Mouse (Mus musculus) thymus, postnatal 25 days (tissue): ENCODE data around the gene Tenm4.

Source experiments
- DNase-seq: peaks from one replicate; pipeline ENCODE4 v3.0.0; 2022

Tenm4 gene

DNA sequence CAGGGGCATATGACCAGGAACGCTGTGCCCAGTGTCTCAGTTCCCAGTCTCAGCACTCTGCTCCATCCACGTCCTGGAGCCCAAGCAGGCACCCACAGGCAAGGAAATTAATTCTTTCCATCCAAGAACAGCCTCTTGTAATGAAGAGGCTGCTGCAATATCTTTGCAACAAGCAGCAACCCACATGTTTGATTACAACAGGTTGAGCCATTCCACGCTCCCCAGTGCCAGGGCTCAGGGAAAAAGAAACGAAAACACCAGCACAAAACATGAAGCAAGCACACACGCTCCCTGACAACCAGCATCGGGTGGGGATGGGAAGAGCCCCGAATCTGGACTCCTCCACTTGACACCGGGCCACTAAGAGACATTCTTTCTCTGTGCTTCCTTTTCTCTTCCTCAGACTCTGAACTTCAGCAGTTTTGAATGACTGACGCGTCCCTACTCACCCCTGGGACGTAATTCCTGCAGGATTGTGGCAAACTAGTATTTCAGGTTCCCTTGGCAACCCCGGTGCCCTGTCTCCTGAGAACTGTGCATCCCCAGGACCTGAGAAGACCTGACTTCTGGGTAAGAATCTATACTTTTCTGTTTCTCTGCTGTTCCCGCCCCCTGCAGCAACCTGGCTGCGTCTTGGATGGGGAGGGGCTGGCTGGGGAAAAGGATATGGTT is at the start of gene Tenm4:
Gene Tenm4 (plus strand): TSS at position 323 of the 672 bp plus-strand sequence.
- DNase-seq: no peak

DNA sequence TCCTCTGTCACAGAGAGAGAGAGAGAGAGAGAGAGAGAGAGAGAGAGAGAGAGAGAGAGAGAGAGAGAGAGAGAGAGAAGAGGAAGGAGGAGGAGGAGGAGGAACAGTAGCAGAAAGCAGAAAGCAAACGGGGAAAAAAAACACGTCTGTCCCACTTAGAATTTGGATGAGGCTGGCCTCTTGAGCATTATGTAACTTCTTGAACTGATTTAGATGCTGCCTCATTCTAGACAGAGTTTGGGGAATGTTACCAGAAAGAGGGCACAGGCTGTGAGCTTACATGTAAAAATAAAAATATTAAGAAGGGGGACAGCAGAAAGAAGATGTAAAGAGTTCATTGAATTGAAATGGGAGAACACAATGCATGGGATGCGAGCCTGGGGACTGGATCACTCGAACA is 40.3 kb upstream of the Tenm4 start:
- DNase-seq: no peak

DNA sequence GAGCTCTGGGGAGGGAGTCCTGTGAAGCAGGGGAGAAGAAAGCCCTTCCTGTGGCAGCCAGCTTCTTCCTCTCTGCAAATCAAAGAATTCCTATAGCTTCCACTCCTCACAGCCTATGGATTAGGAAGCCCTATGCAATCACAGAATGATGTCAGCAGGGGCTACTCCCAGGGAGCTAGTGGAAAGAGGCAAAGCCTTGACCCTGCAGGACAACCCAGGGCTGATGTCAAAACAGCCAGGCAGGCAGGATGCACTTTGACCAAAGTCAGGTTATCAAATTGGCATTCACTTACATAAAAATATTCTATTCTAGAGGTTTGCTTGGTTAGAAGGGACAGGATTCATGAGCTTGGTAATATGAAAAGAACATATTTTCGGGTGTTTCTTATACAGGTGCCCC is 39.9 kb upstream of the Tenm4 start:
- no peak for DNase-seq

DNA sequence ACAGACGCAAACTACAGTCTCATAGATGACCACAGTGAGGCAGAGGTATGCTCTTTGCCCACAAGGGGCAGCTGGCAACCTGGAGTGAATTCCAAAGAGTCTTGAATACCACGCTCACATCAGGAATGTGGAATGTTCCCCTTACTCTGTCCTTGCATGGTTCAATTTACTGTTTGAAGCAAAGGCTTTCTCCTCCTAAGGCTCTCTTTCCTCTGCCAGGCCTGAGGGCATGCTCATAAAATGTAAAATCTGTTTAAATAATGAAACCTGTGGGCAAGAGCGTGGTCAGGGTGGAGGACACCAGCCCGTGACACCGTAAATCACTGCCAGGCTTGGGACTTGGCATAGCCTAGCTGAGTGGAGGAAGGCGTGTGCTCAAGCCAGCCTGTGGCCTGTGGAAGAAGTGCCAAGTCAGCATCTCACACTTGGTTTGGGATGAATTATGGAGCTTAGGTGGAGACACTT is 34.5 kb upstream of the Tenm4 start:
- no peak for DNase-seq

DNA sequence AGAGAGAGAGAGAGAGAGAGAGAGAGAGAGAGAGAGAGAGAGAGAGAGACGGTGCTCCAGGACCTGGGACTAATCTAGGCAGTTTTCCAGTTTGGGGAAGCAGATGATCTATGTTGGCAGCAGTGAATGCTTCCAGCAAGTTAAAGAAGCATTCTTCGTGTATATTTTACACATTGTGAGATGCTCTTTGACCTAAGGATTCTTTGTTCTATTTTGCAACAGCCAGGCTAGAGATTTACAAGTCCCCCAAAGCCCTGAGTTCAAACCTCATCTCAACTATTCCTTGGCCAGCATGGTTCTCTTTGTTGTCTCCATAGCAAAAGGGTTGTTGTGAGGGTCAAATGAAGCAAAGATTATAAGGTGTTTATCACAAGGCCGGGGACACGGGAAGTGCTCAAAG is 29.2 kb upstream of the Tenm4 start:
- no peak for DNase-seq

DNA sequence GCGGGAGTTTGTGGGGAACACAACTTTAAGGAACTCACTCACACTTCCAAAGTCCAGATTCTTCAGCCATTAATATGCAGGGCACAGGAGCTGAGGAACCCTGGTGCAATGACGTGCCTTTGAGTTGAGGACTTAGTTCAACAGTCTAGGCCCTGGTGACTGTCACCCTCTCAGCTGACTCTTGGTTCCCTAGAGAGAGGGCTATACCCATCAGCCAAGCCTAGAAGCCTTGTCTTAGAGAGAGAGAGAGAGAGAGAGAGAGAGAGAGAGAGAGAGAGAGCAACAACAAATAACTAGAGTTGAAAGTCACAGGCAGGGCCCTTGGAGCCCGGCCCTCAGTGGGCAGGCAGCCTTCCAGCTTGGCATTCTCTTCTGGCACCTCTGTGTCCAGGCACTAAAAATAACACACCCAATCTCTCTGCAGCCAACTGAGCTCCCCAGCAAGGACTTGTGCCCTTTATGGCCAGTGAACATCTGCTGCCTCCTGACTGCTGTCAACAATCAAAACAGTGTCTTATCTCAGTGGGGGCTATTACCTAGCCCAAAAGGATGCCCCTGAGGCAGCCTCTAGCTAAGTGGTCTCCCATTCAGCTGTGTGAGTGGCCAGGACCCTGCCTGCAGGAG is 28.0 kb upstream of the Tenm4 start:
- DNase-seq: no peak

DNA sequence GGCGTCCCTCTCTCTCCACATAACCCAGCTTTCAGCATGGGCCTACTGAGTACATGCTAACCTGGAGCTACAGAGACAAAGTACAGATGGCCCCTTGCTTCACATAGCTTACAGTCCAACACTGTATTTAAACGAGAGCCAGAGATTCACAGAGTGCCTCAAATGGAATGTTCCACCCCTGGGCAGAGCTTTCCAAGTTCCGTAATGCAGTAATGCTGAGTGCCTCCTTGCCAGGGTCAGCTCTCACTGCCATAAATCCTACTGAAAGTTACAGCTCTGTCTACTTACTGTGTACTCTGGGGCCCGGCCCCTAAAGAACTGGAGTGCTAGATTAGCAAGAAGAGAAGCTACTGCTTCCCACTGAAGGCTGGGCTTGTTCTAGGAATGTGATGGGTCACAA is 23.6 kb upstream of the Tenm4 start:
- no peak for DNase-seq

DNA sequence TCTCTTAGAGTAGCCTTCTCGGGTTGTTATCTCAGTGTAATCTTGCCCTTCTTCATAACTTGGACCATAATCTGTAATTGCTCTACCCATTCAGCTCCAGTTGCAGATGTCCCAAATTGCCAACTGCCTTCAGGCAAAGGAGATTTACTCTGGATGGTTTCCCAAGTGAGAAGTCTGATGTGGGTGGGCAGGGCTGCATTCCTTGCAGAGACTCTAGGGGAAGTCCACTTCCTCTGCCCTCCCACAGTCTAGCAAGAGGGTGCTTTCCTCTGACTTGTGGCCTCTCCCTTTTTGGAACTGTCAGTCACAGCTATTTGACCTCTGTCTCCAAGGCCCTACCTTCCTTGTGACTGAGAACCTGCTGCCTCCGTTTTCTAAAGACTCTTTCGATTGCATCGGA is 22.9 kb upstream of the Tenm4 start:
- no peak for DNase-seq

DNA sequence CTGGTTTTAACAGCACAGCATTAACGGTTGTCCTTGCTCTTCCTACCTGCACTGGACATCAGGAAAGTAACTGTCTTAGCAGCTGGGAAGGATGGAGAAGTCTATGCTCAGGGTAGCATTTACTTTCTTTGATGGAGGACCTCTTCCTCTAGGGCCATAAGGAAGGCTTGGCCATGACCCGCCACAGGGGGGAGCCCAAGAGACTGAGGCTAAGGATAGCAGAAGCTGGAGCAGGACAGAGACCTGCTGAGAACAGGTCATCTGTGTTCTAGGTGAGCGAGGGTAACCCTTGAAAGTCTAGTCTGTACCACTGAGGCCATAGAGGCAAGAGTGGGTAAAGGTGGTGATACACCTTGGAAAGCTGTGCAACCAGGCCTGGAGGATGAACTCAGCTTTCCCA is 19.8 kb upstream of the Tenm4 start:
- DNase-seq: peak; percentile 48

DNA sequence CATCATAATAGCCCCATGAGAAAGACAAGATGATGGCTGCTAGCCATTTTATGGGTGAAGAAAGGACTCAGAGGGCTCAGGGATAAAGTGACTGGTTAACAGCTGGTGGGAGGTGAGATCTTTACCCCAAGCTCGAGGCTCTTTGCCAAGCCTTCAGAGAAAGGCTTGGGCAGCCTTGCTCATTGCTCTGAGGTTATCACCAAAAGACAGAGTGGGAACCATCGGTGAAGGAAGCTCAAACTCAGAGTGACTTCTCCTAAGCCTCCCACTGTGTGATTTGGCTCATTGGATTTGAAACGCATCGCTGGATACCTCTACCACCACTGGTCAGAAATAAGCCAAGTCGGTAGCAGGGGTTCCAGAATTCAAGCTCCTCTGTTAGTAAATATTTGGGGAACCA is 19.1 kb upstream of the Tenm4 start:
- DNase-seq: no peak

DNA sequence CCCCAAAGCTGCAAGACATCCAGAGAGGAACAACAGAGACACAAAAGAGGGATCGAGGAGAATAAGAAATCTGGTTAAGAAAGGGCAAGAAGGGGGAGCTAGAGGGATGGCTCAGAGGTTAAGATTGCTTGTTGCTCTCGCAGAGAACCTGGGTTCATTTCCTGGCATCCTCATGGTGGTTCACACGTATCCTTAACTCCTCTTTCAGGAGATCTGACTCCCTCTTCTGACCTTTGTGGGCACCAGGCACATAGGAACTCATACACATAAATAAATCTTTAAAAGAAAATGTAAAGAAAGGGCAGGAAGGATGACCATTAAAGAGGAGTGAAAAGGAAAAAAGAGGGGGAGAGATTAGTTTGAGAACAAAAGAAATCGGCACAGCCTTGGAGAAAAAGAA is 18.6 kb upstream of the Tenm4 start:
- DNase-seq: no peak

DNA sequence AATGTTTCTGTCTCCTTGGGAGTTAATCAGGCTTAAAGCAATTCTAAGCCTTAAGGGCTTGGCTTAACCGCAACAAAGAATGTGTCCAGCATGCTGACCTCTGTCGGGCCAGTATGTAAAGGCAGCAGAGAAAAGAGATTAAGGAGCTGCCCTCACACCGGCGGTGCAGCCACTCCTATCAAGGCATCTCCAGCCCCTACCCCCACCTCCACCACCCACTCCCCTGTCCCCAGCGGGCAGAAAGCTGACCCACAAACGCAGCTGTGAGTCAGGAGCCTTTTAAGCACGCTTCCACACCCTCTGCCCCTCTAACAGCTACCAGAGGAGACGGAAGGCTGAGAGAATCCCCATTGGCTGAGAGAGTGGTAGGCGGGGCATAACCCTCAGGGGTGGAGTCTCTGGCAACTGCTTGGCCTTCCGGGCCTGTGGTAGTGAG is 18.1 kb upstream of the Tenm4 start:
- peak; percentile 40 for DNase-seq

DNA sequence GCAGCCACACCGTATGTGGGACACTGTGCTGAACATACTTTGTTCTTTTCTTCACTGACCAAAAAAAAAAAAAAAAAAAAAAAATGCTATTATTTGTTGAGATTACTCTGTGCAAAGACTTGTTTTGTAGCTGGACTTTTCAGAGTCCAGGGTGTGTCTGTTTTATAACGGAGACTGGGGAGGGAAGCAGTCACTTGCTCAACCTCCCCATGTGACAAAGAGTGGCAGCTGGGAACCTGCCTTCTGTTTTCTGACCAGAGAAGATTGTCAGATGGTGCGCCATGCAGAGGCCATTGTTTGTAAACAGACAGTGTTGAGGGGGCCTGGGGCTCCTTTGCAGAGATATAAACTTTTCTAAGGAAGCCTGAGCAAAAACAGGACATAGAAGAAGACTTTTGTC is 17.0 kb upstream of the Tenm4 start:
- DNase-seq: no peak

DNA sequence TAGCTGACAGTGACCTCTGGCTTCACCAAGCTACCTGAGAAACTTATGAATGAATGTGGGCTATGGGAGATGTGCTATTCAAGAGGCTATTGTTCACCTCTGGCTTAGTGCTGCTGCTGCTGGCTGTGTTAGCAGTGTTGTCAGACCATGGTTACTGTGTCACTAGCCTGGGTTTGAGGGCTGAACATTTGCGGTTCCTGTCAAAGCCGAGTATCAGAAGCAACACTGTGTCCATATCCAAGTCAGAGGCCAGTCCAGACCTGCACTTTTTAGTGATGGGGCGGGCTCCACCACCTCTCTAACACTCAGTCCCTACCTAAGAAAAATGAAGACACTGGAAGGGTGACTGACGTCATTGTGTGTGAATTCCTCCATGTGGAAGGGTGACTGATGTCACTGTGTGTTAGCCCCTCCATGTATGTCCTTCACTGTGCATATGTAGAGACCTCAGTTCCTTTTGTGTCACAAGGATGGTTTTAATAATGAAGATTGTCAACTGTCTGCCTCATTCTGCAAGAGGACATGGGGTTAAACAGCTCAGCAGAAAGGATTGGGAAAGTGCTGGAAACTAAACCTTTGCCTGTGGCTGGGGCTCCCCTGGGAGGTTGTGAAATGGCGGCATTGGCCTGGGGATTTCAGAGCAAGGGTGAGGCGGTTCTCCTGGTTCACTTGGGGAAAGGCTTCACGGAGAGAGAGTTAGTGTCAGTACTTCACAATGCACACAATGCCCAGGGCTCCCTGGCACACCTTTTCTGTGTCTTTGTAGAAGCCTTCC is 14.4 kb upstream of the Tenm4 start:
- DNase-seq: no peak

DNA sequence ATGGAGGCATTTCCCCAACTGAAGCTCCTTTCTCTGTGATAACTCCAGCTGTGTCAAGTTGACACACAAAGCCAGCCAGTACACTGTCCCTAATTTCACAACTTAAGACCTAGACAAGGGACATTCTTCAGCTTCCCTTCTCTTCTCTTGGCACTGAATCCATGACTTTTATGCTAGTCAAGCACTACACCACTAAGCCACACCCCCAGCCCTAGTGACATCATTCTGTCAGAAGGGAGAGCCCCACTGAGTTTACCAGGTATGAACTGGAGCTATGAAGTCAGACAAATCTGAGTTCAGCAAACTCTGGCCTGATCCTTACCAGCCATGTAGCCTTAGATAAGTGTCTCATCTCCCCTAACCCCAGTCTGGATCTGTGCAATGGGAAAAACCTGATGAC is 6.9 kb upstream of the Tenm4 start:
- DNase-seq: no peak

DNA sequence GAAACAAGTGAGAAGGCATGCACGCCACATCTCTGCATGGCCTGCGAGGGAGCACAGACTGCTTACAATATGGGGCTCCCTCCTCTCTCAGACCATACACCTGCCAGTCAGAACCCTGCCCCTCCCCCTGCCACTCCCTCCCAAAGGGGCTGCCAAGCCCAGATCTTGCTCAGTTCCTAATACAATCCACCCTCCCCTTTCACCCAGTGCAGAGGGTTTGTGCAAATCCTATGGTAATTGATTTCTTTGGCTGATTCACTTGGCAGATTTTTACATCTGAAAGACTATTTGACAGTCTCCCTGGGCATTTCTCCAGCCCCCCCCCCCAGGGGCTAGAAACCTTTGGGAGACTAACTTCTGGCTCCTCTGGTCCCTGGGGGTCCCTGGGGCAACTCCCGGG is 2.1 kb upstream of the Tenm4 start:
- DNase-seq: no peak

DNA sequence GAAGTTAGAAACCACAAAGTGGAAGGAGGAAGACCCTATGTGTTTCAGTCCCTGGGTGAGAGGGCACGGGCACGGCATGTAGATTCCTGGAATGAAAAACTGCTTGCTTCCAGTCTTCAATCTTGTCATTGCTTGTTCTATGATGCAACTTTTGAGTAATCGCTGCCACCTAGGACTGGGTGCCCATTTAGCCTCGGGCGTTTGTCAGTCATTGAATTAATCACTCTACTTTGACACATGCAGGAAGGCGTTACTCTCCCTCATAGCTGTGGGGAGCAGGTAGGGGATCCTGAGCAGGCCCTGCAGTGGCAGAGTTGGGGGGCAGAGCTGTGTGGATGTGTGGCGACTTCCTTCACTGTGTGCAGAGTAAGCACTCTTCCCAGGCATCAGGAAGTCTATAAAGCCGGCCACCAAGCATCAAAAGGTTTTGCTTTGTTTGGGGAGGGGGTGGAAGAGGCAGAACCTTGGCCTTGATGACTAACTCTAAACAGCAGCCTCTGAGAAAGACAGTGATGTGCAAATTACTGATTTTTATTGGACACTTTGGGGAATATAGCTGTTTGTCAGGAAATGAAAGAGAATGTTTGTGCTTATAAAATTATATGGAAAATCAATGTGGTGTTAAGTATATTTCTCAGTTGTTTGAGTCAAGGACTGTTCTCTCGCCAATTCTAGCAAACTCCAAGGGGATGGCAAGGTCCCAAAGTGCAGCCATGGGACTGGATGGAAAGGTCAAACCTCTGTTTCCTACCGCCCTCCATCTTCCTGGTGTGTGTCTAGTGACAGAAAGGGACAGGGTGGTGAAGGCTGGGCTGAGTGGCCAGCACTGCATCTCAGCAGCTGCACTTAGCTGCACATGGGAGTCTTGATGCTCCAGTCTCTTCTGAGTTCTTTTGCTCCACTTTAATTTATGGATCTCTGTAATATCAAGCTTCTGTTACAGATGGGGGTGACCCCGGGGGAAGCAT is 834 bp downstream of the Tenm4 start:
- no peak for DNase-seq

DNA sequence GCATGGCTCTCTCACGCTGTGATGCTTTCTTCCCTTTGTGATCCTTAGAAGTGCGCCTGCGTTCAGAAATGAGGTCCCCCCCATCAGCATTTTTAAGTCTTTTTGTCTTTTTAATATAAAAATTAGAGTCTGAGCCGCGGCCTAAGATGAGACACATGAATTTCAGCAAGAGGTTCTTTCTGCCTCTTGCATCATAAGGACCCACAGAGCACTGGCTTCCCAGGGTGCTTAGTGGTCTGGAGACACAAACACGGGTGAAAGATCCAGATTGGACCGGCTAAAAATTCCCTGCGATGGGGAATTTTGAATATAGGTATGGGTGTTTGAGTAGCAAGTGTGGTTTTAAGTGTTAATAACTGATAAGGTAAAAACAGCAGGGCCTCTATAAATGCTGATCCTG is 5.7 kb downstream of the Tenm4 start:
- DNase-seq: no peak

DNA sequence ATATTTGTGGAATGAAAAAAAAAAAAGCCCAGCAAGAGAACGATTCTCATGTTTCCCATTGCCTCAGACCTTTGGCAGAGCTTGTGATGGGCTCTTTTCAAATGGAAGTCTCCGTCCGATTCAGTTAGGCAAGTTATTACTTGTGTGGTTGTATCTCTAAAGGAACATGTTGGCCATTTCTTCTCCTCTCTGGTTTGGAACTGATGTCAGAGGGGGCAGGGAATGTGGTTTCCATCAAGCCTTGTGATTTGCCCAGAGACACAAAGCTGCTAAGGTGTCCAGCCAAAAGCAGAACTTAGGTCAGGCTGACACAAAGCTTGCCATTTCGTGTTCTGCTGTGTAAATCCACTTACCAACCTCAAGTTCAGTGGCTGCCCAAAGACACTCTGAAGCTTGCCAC is 10.7 kb downstream of the Tenm4 start:
- DNase-seq: no peak

DNA sequence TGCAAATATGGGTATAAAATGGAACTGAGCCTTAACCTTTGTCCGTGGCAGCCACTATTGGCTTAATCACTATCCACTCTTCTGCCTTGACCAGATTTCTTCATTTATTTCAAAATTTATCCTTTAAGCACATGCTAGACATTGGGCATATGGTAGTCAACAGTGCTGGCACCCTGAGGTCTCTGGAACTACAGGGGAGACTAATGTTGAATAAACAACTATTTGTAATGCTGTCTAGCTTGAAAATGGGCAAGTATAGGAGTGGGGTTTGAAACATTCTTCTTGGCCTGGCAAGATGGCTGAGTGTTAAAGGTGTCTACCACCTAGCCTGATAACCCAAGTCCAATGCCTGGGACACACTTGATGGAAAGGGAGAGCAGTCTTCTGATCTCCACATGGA is 12.1 kb downstream of the Tenm4 start:
- no peak for DNase-seq

DNA sequence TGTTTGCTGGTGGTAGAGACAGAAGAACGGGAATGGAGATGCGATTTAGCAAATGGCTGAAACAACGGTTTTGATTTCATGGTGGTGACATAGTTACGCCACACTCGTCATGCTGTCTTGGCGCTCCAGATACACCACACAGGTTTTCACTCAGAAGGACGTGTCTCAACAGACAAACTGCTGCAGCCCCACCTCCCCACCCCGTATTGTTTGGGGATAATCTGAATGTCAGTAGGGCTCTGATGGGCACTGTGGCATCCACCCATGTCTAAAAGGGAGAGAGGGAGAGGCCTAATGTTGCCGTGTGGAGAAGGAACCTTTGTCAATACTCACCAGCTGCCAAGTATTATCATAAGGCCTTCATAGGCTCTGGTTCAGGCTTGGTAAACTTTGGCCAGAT is 14.4 kb downstream of the Tenm4 start:
- no peak for DNase-seq

DNA sequence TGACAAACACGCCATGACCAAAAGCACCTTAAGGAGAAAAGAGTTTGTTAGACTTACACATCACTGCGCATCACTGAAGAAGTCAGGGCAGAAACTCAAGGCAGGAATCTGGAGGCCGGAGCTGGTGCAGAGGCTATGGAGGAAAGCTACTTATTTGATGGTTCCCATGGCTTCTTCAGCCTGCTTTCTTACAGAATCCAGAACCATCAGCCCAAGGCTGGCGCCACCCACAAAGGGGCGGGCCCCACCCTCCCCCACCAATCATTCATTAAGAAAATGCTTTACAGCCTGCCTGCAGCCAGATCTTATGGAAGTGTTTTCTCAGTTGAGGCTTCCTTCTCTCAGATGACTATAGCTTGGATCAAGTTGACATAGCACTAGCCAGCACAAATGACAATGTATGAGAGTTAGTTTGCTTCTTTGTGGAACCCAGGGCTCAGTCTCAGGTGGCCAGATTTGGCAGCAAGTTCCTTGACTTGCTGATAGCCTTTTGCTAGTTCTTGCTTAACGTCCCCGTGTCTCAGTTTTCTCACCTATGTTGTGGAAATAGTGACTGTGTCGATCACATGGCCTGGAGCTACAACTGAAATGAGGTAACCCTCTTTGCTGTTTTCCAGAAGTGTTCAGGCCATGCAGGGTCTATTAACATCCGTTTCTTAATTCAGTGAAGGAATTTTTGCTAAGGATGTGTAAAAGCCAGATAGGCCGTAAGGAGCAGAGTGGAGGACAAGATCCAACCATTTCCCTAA is 32.9 kb downstream of the Tenm4 start:
- DNase-seq: no peak
